18 mouse cellular contexts compared by ENCODE assay signal in genomic region chr1:121511966-121512365, GRCm38 (mm10). TPM values are rescaled to one million over a fixed set of nuclear protein-coding genes. Genes with fewer than 3 reads are reported as not detected.
"Had no signal": no experiment of that assay in that cellular context is flagged by ENCODE, and none has a peak within 500 bp of the region (broad histone marks: within the 10 kb centered on the region; RNA-seq: fewer than 3 reads in every experiment).

No protein-coding gene starts in this region.

- H3K27ac ChIP-seq: liver, embryonic 14.5 days; midbrain, embryonic 13.5 days; midbrain, embryonic 15.5 days; neural tube, embryonic 12.5 days; stomach, embryonic 15.5 days had no signal

- H3K4me3 ChIP-seq: megakaryocyte, embryonic 14.5 days; midbrain, embryonic 13.5 days; midbrain, embryonic 15.5 days; neural tube, embryonic 12.5 days; stomach, embryonic 15.5 days had no signal

- DNase-seq: lung, adult 18-20 months; lung, postnatal 10 days; lung, postnatal 4 days; right cerebral cortex, postnatal 14 days; thymus, adult 18-20 months; thymus, postnatal 14 days; thymus, postnatal 36 days had no signal

- ATAC-seq: midbrain, embryonic 13.5 days; midbrain, embryonic 15.5 days had no signal

- H3K9me3 ChIP-seq: midbrain, embryonic 13.5 days; midbrain, embryonic 15.5 days; neural tube, embryonic 12.5 days; stomach, embryonic 15.5 days had no signal

- H3K27me3 ChIP-seq: megakaryocyte, embryonic 14.5 days; midbrain, embryonic 13.5 days; midbrain, embryonic 15.5 days; neural tube, embryonic 12.5 days; stomach, embryonic 15.5 days had no signal

- H3K36me3 ChIP-seq: midbrain, embryonic 13.5 days; midbrain, embryonic 15.5 days; neural tube, embryonic 12.5 days; stomach, embryonic 15.5 days had no signal

- H3K9ac ChIP-seq: liver, embryonic 14.5 days; lung, embryonic 14.5 days; midbrain, embryonic 13.5 days; midbrain, embryonic 15.5 days; neural tube, embryonic 12.5 days; stomach, embryonic 15.5 days had no signal

- H3K4me1 ChIP-seq: midbrain, embryonic 13.5 days; midbrain, embryonic 15.5 days; neural tube, embryonic 12.5 days; stomach, embryonic 15.5 days had no signal

RNA-seq across cellular contexts. Expression of gene Htr5b, which starts 16.3 kb away (rescaled TPM):
- total RNA-seq: monocyte, adult 5-6 weeks; neutrophil, adult 5-6 weeks had no signal
- polyA plus RNA-seq: liver, embryonic 14.5 days; liver, embryonic 16.5 days; lung, embryonic 16.5 days had no signal
